Mouse (Mus musculus): ENCODE measurements around the gene Nosip. TPM values are rescaled to one million over a fixed set of nuclear protein-coding genes. Genes with fewer than 3 reads are reported as not detected.
A peak's percentile ranks its signal among the peaks of the same experiment; 100 is the strongest.

Nosip gene
- polyA plus RNA-seq, 1 experiment = 60.4 TPM

GRCm38 (mm10) chr7:45052181-45052861 is 9.9 kb upstream of the Nosip start:
- peak; percentile 34 for DNase-seq
- 1% methylated on average over 38 of the region's 38 CpGs for WGBS

GRCm38 (mm10) chr7:45052862-45053116 is 9.4 kb upstream of the Nosip start, which contains the start of gene Prr12:
Prr12 (minus strand) TSS chr7:45052881.
- no peaks in the 10 kb centered on the region for H3K36me3 ChIP-seq (ENCODE audit: control insufficient read depth, insufficient read depth, low read length)
- TF ChIP-seq CTCF (conservative IDR thresholded peaks at IDR 0.05; ENCODE audit: insufficient read depth, insufficient read length, low read depth, low read length) = no peak
- no peak for TF ChIP-seq POLR2A (IDR thresholded peaks at IDR 0.05; ENCODE audit: low read depth, low read length)
- peaks cover 8% of the 10 kb centered on the region; the same call in 1 of the 2 replicates for H3K4me1 ChIP-seq (ENCODE audit: control insufficient read depth, insufficient read depth, low read length)
- DNase-seq = no peak
- H3K27ac ChIP-seq (ENCODE audit: insufficient read depth, low read depth, low read length) = peak within 1 kb of the TSS; percentile 92
- H3K4me3 ChIP-seq (ENCODE audit: insufficient read depth, low read depth, low read length) = peak within 1 kb of the TSS; percentile 90
- WGBS = 0% methylated on average over 6 of the region's 18 CpGs
- no peaks in the 10 kb centered on the region for H3K27me3 ChIP-seq (replicated peaks; ENCODE audit: control insufficient read depth, insufficient read depth, low read length)

More at GRCm38 (mm10) chr7:45052181-45052861, 9.9 kb upstream of the Nosip start:
- Histone ChIP-seq H3K4me1 (ENCODE audit: control insufficient read depth, insufficient read depth, low read length) (peaks cover 8% of the 10 kb centered on the region; the same call in 1 of the 2 replicates), H3K27me3 (replicated peaks; ENCODE audit: control insufficient read depth, insufficient read depth, low read length) (no peaks in the 10 kb centered on the region), H3K27ac (ENCODE audit: insufficient read depth, low read depth, low read length) (peak overlapping the region; percentile 86), H3K36me3 (ENCODE audit: control insufficient read depth, insufficient read depth, low read length) (no peaks in the 10 kb centered on the region), H3K4me3 (ENCODE audit: insufficient read depth, low read depth, low read length) (peak overlapping the region; percentile 90)
- no peak for TF ChIP-seq CTCF (conservative IDR thresholded peaks at IDR 0.05; ENCODE audit: insufficient read depth, insufficient read length, low read depth, low read length)
- no peak for TF ChIP-seq POLR2A (IDR thresholded peaks at IDR 0.05; ENCODE audit: low read depth, low read length)

- peaks cover 8% of the 10 kb centered on the region; the same call in 1 of the 2 replicates for H3K4me1 ChIP-seq (ENCODE audit: control insufficient read depth, insufficient read depth, low read length)
- TF ChIP-seq POLR2A (IDR thresholded peaks at IDR 0.05; ENCODE audit: low read depth, low read length) (no peak), CTCF (conservative IDR thresholded peaks at IDR 0.05; ENCODE audit: insufficient read depth, insufficient read length, low read depth, low read length) (no peak)
Observed at GRCm38 (mm10) chr7:45053117-45053930, 8.9 kb upstream of the Nosip start.

GRCm38 (mm10) chr7:45053931-45054510 is 8.2 kb upstream of the Nosip start:
- Histone ChIP-seq H3K36me3 (ENCODE audit: control insufficient read depth, insufficient read depth, low read length) (no peaks in the 10 kb centered on the region), H3K4me3 (ENCODE audit: insufficient read depth, low read depth, low read length) (peak overlapping the region; percentile 90), H3K27ac (ENCODE audit: insufficient read depth, low read depth, low read length) (peak overlapping the region; percentile 48), H3K4me1 (ENCODE audit: control insufficient read depth, insufficient read depth, low read length) (peaks cover 8% of the 10 kb centered on the region; the same call in 1 of the 2 replicates), H3K27me3 (replicated peaks; ENCODE audit: control insufficient read depth, insufficient read depth, low read length) (no peaks in the 10 kb centered on the region)
- under 1% methylated on average over 33 of the region's 33 CpGs for WGBS
- no peak for TF ChIP-seq CTCF (conservative IDR thresholded peaks at IDR 0.05; ENCODE audit: insufficient read depth, insufficient read length, low read depth, low read length)
- TF ChIP-seq POLR2A (IDR thresholded peaks at IDR 0.05; ENCODE audit: low read depth, low read length) = peak; percentile 58
- DNase-seq = peak; percentile 99

More at GRCm38 (mm10) chr7:45053117-45053930, 8.9 kb upstream of the Nosip start:
- H3K27me3 ChIP-seq (replicated peaks; ENCODE audit: control insufficient read depth, insufficient read depth, low read length) = no peaks in the 10 kb centered on the region
- WGBS = under 1% methylated on average over 52 of the region's 59 CpGs
- DNase-seq = peak; percentile 82
- H3K36me3 ChIP-seq (ENCODE audit: control insufficient read depth, insufficient read depth, low read length) = no peaks in the 10 kb centered on the region
- H3K27ac ChIP-seq (ENCODE audit: insufficient read depth, low read depth, low read length) = peak overlapping the region; percentile 92
- peak overlapping the region; percentile 90 for H3K4me3 ChIP-seq (ENCODE audit: insufficient read depth, low read depth, low read length)

GRCm38 (mm10) chr7:45056329-45056971 is 5.8 kb upstream of the Nosip start:
- TF ChIP-seq POLR2A (IDR thresholded peaks at IDR 0.05; ENCODE audit: low read depth, low read length) (no peak), CTCF (conservative IDR thresholded peaks at IDR 0.05; ENCODE audit: insufficient read depth, insufficient read length, low read depth, low read length) (no peak)
- 78% methylated on average over 14 of the region's 14 CpGs for WGBS
- no peaks in the 10 kb centered on the region for H3K36me3 ChIP-seq (ENCODE audit: control insufficient read depth, insufficient read depth, low read length)

GRCm38 (mm10) chr7:45056972-45057348 is 5.3 kb upstream of the Nosip start:
- no peak for DNase-seq
- no peaks in the 10 kb centered on the region for H3K36me3 ChIP-seq (ENCODE audit: control insufficient read depth, insufficient read depth, low read length)

More at GRCm38 (mm10) chr7:45056329-45056971, 5.8 kb upstream of the Nosip start:
- H3K27ac ChIP-seq (ENCODE audit: insufficient read depth, low read depth, low read length) = no peak overlapping the region
- H3K27me3 ChIP-seq (replicated peaks; ENCODE audit: control insufficient read depth, insufficient read depth, low read length) = no peaks in the 10 kb centered on the region
- H3K4me3 ChIP-seq (ENCODE audit: insufficient read depth, low read depth, low read length) = no peak overlapping the region
- DNase-seq = no peak
- H3K4me1 ChIP-seq (ENCODE audit: control insufficient read depth, insufficient read depth, low read length) = peaks cover 13% of the 10 kb centered on the region; the same call in 1 of the 2 replicates

More at GRCm38 (mm10) chr7:45056972-45057348, 5.3 kb upstream of the Nosip start:
- Histone ChIP-seq H3K27ac (ENCODE audit: insufficient read depth, low read depth, low read length) (no peak overlapping the region), H3K4me3 (ENCODE audit: insufficient read depth, low read depth, low read length) (no peak overlapping the region), H3K27me3 (replicated peaks; ENCODE audit: control insufficient read depth, insufficient read depth, low read length) (no peaks in the 10 kb centered on the region), H3K4me1 (ENCODE audit: control insufficient read depth, insufficient read depth, low read length) (peaks cover 8% of the 10 kb centered on the region; the same call in 1 of the 2 replicates)
- TF ChIP-seq CTCF (conservative IDR thresholded peaks at IDR 0.05; ENCODE audit: insufficient read depth, insufficient read length, low read depth, low read length) = no peak
- no peak for TF ChIP-seq POLR2A (IDR thresholded peaks at IDR 0.05; ENCODE audit: low read depth, low read length)
